Mouse (Mus musculus) erythroblast, embryonic 14.5 days (primary cell): Measurements from ENCODE around the gene Kcna1. TPM values are rescaled to one million over a fixed set of nuclear protein-coding genes. Genes with fewer than 3 reads are reported as not detected.

Experiments
- H3K27me3 ChIP-seq: 2 replicates; pipeline ENCODE4 v1.6.1; 2012; ENCODE audit warnings: inconsistent platforms; ENCODE audit not compliant: control insufficient read depth
- H3K36me3 ChIP-seq: 2 replicates; pipeline ENCODE4 v1.6.1; 2012; ENCODE audit warnings: mild to moderate bottlenecking, inconsistent platforms; ENCODE audit not compliant: control insufficient read depth
- H3K4me1 ChIP-seq: 2 replicates; pipeline ENCODE4 v1.6.1; 2012; ENCODE audit warnings: inconsistent platforms; ENCODE audit not compliant: control insufficient read depth
- H3K4me3 ChIP-seq: replicated peaks from 2 replicates; pipeline ENCODE3; 2012; ENCODE audit warnings: moderate library complexity, mild to moderate bottlenecking, inconsistent platforms
- H3K9me3 ChIP-seq: 2 replicates; pipeline ENCODE4 v1.6.1; 2012; ENCODE audit warnings: low read length, inconsistent platforms, mixed read lengths; ENCODE audit not compliant: control insufficient read depth
- GATA1 ChIP-seq: IDR thresholded peaks from 2 replicates; pipeline ENCODE4 v1.6.1; 2012; ENCODE audit warnings: low read length, inconsistent platforms, mixed read lengths
- TAL1 ChIP-seq: IDR thresholded peaks from 3 replicates; pipeline ENCODE4 v1.6.1; 2012; ENCODE audit warnings: low read length, inconsistent platforms, mixed read lengths
- polyA plus RNA-seq: library from polyadenylated mRNA; stranded (reverse); fragments of >175 nt; gene quantifications from 2 replicates; pipeline ENCODE4 v1.2.3, GENCODE M21; 2012

Gene Kcna1
- polyA plus RNA-seq, result 0.01 TPM in 1 of 2 replicates, not detected in the other

DNA sequence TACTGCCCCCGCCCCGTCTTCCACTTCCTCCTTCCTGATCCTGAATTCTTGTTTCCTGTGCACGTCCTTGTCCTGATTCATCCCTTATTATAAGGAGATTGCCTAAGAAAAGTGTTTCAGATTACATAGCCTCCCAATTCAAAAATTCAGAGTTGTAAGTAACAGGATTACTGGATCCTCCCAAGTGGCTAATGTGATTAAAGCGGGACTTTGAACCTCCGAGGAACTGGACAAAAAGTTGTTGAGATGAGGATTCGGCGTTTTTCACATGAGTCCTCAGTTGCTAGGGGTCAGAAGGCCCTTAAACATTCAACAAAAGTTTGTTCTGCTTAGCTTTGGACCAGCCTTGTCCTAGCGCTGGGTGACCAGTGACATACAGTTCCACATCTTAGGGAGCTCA, at the start of gene Kcna1:
Gene Kcna1 (minus strand): TSS at position 4 of the 400 bp plus-strand sequence.
- H3K4me1 ChIP-seq, result no peaks in the 10 kb centered on the region
- H3K27me3 ChIP-seq, result peaks cover 62% of the 10 kb centered on the region
- no peak for TF ChIP-seq GATA1
- TF ChIP-seq TAL1, result no peak
- no peaks in the 10 kb centered on the region for H3K9me3 ChIP-seq
- H3K4me3 ChIP-seq, result no peak within 1 kb of the TSS
- H3K36me3 ChIP-seq, result no peaks in the 10 kb centered on the region

DNA sequence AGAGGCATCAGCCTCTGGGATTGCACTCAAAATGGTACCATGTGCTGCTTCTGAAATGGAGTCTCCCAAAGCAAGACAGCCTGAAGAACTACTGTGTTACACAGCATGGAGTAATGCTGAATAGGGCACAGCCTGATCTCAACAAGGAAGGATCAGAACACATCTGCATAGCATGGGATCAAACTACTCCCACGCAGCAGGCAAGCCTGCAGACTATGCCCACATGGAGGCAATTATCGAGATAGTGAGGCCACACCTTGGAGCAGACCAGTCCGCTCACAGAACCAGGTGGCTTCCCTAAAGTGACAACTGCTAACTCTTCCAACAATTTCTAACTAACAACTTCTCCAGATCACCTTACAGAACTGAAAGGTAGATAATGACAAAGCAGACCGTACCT, 40.9 kb upstream of the Kcna1 start:
- Histone ChIP-seq H3K9me3 (peaks cover 3% of the 10 kb centered on the region; the same call in 1 of the 2 replicates), H3K4me1 (no peaks in the 10 kb centered on the region), H3K36me3 (no peaks in the 10 kb centered on the region), H3K27me3 (no peaks in the 10 kb centered on the region), H3K4me3 (no peak overlapping the region)
- no peak for TF ChIP-seq TAL1
- TF ChIP-seq GATA1, result no peak

DNA sequence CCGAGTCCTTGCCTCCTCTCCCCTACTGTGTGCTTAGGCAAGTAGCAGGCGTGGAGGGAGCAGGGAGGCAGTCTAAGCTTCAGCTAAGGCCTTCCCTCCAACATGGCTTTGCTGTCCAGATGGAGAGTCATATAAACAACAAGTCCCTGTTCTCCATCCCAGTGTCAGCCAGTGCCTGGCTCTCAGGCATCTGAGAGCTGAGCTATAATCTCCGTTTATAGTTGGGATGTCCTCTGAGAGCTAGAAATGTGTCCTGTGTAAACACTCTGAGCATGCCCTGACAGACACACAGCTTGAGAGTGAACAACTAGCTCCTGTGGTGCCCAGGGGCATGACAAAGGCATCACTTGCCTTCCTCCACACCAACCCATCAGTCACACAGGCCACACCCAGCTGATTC, 39.0 kb upstream of the Kcna1 start:
- H3K4me3 ChIP-seq, result no peak overlapping the region

DNA sequence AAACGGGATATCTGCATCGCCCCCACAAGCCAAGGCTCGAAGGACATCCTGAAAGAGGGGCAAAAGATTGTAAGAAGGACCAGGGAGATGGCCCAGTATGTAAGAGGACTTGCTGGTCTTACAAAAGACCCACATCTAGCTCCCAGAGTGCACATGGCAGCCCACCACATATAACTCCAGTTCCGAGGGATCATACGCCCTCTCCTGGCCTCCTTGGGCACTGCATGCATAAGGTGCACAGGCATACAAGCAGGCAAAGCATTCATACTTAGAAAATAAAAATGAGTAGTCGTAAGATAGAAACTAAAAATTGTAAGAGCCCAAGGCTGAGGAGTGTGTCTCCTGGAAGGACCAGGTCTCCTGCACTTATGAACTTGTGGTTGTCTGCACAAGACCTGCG, 32.8 kb upstream of the Kcna1 start:
- TF ChIP-seq GATA1 (no peak), TAL1 (no peak)
- H3K4me3 ChIP-seq, result no peak overlapping the region
- H3K9me3 ChIP-seq, result no peaks in the 10 kb centered on the region
- H3K27me3 ChIP-seq, result no peaks in the 10 kb centered on the region
- no peaks in the 10 kb centered on the region for H3K4me1 ChIP-seq
- H3K36me3 ChIP-seq, result no peaks in the 10 kb centered on the region

More for the DNA sequence above, 39.0 kb upstream of the Kcna1 start:
- H3K27me3 ChIP-seq, result no peaks in the 10 kb centered on the region
- H3K9me3 ChIP-seq, result peaks cover 3% of the 10 kb centered on the region; the same call in 1 of the 2 replicates
- H3K36me3 ChIP-seq, result no peaks in the 10 kb centered on the region
- TF ChIP-seq TAL1 (no peak), GATA1 (no peak)
- no peaks in the 10 kb centered on the region for H3K4me1 ChIP-seq

DNA sequence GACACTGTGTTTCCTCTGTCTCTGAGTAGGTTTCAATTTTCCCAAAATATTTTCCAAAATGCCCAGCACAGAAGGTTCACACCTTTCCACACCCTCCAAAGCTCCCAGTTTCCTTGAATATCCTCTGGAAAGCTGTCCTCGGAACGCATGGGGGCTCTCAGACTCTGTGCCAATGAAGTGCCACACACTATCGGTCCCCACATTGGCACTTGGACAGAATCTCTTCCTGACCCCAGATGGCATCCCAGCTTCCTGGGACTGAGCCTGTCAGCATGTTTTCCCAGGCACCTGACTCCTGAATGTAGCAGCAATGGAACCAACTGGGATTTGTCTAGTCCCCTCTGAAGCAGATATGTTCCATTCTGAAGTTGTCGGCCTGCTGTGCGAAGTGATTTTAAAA, 20.8 kb upstream of the Kcna1 start:
- Histone ChIP-seq H3K4me3 (no peak overlapping the region), H3K36me3 (no peaks in the 10 kb centered on the region), H3K27me3 (no peaks in the 10 kb centered on the region), H3K9me3 (no peaks in the 10 kb centered on the region), H3K4me1 (no peaks in the 10 kb centered on the region)
- TF ChIP-seq TAL1, result no peak
- no peak for TF ChIP-seq GATA1

DNA sequence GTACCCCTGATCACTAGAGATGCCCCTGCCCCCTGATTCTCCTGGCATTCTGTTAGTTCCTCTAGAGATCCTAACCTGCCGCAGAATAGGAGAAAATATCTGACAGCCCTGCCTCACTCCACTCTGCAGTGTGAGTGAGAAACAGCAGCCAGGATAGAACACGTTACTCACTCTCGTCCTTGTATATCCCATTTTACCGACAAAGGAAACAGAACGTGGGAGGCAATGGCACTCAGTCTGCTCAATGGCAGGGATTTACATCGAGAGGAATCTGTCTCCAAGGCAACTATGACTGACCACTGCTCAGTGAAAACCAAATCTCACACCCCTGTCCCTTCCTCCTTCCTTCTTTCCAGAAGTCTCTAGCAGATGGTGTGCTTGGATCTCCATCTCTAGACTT, 19.9 kb upstream of the Kcna1 start:
- H3K4me1 ChIP-seq, result no peaks in the 10 kb centered on the region
- H3K36me3 ChIP-seq, result no peaks in the 10 kb centered on the region
- H3K4me3 ChIP-seq, result no peak overlapping the region
- H3K27me3 ChIP-seq, result no peaks in the 10 kb centered on the region
- TF ChIP-seq TAL1 (no peak), GATA1 (no peak)
- H3K9me3 ChIP-seq, result no peaks in the 10 kb centered on the region

DNA sequence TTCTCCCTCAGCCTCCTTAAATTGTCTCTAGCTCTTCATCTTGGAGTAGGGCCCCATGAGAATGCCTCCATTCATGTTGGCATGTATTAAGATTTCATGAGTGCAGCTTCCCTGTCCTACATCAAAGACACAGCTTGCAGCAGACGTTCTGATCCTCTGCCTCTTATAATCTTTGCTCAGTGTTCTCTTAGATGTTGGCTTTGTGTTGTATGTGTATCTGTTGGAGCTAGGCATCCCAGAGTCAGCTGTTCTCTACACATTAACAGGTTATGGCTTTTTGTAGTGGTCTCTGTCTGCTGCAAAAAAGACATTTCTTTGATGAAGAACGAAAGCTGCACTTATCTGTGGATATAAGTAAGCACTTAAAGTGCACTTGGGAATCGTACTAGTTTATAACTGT, 18.4 kb upstream of the Kcna1 start:
- Histone ChIP-seq H3K4me1 (no peaks in the 10 kb centered on the region), H3K9me3 (no peaks in the 10 kb centered on the region), H3K27me3 (no peaks in the 10 kb centered on the region), H3K36me3 (no peaks in the 10 kb centered on the region), H3K4me3 (no peak overlapping the region)
- TF ChIP-seq TAL1 (no peak), GATA1 (no peak)

DNA sequence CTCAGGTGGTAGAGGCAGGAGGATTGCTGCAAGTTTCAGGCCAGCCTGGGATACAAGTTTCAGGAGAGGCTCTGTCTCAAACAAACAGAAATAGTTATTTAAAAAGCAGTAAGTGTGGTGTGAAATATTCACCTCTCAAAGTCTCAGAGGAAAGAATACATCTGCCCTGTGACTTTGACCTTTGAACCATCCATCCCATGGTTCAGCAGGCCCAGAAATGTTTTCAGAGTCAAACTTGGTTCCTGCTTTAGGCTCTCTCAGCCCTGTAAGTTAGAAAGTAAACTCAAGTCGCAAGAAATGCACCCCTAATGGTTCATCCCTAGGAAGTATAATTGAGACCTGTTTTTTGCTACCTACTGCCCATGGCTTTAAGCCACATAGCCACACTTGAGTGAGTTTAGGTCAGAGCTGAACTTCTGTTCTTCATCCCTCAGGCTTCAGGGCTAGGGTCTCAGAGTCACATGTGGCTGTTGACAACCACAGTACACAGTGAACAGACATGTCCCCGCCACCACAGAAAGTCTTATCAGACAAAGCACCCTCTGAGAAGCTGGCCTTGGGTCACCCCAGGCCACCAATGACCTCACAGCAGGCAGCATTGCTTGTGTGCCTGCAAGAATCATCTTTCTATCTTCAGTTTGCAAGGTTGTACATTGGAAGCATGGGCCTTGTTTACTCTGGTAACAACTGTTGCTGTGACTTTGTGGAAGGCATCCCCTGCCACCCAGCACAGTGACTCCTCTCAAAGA, 11.6 kb upstream of the Kcna1 start:
- H3K27me3 ChIP-seq, result no peaks in the 10 kb centered on the region
- H3K9me3 ChIP-seq, result no peaks in the 10 kb centered on the region
- H3K4me1 ChIP-seq, result no peaks in the 10 kb centered on the region
- no peaks in the 10 kb centered on the region for H3K36me3 ChIP-seq
- TF ChIP-seq GATA1 (no peak), TAL1 (no peak)
- H3K4me3 ChIP-seq, result no peak overlapping the region

DNA sequence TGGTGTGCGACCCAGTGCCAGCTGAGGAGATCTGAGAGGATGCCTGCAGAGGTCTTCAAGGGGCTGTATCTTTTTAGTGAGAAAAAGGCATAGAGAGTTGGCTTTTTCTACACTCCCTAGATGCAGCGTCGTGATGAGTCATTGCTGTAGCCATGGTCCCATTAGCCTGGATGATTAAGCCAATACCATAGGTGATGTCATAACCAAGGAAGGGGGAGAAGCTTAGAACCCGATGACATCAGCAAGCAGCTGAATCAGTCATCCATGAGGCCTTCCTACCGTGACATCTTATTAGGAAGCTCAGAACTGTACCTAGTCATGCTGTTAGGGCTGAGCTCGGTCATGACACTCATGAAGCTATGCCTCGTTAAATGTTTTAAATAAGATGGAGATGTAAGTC, 7.4 kb upstream of the Kcna1 start:
- H3K27me3 ChIP-seq, result no peaks in the 10 kb centered on the region
- no peaks in the 10 kb centered on the region for H3K4me1 ChIP-seq
- no peaks in the 10 kb centered on the region for H3K36me3 ChIP-seq
- H3K4me3 ChIP-seq, result no peak overlapping the region
- TF ChIP-seq GATA1 (no peak), TAL1 (no peak)
- no peaks in the 10 kb centered on the region for H3K9me3 ChIP-seq
